ENCODE assay signal across 10 mouse cellular contexts in genomic region chr11:22850077-22850476, GRCm38 (mm10). TPM values are rescaled to one million over a fixed set of nuclear protein-coding genes. Genes with fewer than 3 reads are reported as not detected.
DNase-seq lines count a peak whose midpoint lies in the region; ATAC-seq and TF ChIP-seq lines count a peak whose summit lies in the region.
"Had no signal": no experiment of that assay in that cellular context is flagged by ENCODE, and none has a peak within 500 bp of the region (broad histone marks: within the 10 kb centered on the region; RNA-seq: fewer than 3 reads in every experiment).

No protein-coding gene starts in this region.

- no peak for DNase-seq in heart, adult 18-20 months
- DNase-seq in lung, postnatal 36 days = peak; percentile 53
- DNase-seq in lung, postnatal 4 days = no peak
- DNase-seq in kidney, postnatal 0 days (ENCODE audit: low spot score) = no peak
- DNase-seq in neural tube, embryonic 10.5 days (ENCODE audit: extremely low spot score, low spot score) = no peak
- DNase-seq: layer of hippocampus, adult 9-11 months had no signal

- H3K4me1 ChIP-seq in heart, embryonic 13.5 days = peaks cover 78% of the 10 kb centered on the region
- H3K4me1 ChIP-seq in kidney, postnatal 0 days (replicated peaks; ENCODE audit: insufficient read depth, low read length) = peaks cover 49% of the 10 kb centered on the region
- H3K4me1 ChIP-seq in stomach, embryonic 15.5 days = peaks cover 34% of the 10 kb centered on the region

- ATAC-seq in heart, embryonic 13.5 days (ENCODE audit: extremely low read depth, insufficient number of reproducible peaks, low FRiP score, low TSS enrichment) = no peak
- no peak for ATAC-seq in kidney, postnatal 0 days (replicated peaks; ENCODE audit: low FRiP score, low read depth)
- no peak for ATAC-seq in stomach, embryonic 15.5 days (ENCODE audit: insufficient read depth, low FRiP score, low read depth)
- no peak for ATAC-seq in megakaryocyte-erythroid progenitor cell, adult 5-6 weeks (replicated peaks; ENCODE audit: low FRiP score, low TSS enrichment, poor library complexity, severe bottlenecking)

- H3K4me2 ChIP-seq in heart, embryonic 13.5 days = no peak overlapping the region
- H3K4me2 ChIP-seq in kidney, postnatal 0 days (ENCODE audit: low read length) = 0 out of 2 replicates have a peak overlapping the region, but pooled peaks have one; percentile 2
- no peak overlapping the region for H3K4me2 ChIP-seq in stomach, embryonic 15.5 days

- no peaks in the 10 kb centered on the region for H3K36me3 ChIP-seq in heart, embryonic 13.5 days
- no peaks in the 10 kb centered on the region for H3K36me3 ChIP-seq in kidney, postnatal 0 days (ENCODE audit: insufficient read depth, low read length)
- H3K36me3 ChIP-seq in stomach, embryonic 15.5 days = no peaks in the 10 kb centered on the region

- 64% methylated on average over 4 of the region's 4 CpGs for WGBS in heart, embryonic 13.5 days
- 68% methylated on average over 4 of the region's 4 CpGs for WGBS in kidney, postnatal 0 days
- 68% methylated on average over 4 of the region's 4 CpGs for WGBS in stomach, embryonic 15.5 days

- H3K27ac ChIP-seq in heart, embryonic 13.5 days (replicated peaks) = 0 out of 2 replicates have a peak overlapping the region, but pooled peaks have one; percentile 4
- H3K27ac ChIP-seq in kidney, postnatal 0 days = peak overlapping the region; percentile 74
- peak overlapping the region; percentile 23; the same call in 1 of the 2 replicates for H3K27ac ChIP-seq in stomach, embryonic 15.5 days
- H3K27ac ChIP-seq: liver, embryonic 14.5 days had no signal

- H3K9me3 ChIP-seq in heart, embryonic 13.5 days = no peaks in the 10 kb centered on the region
- H3K9me3 ChIP-seq in kidney, postnatal 0 days (replicated peaks; ENCODE audit: low read length) = no peaks in the 10 kb centered on the region
- no peaks in the 10 kb centered on the region for H3K9me3 ChIP-seq in stomach, embryonic 15.5 days

- no peaks in the 10 kb centered on the region for H3K27me3 ChIP-seq in heart, embryonic 13.5 days (replicated peaks)
- no peaks in the 10 kb centered on the region for H3K27me3 ChIP-seq in kidney, postnatal 0 days (ENCODE audit: insufficient read depth, low read length)
- no peaks in the 10 kb centered on the region for H3K27me3 ChIP-seq in stomach, embryonic 15.5 days (replicated peaks)

- H3K4me3 ChIP-seq in heart, embryonic 13.5 days = no peak overlapping the region
- no peak overlapping the region for H3K4me3 ChIP-seq in kidney, postnatal 0 days (replicated peaks; ENCODE audit: low read depth, low read length)
- H3K4me3 ChIP-seq in stomach, embryonic 15.5 days (replicated peaks) = no peak overlapping the region

- no peak overlapping the region for H3K9ac ChIP-seq in heart, embryonic 13.5 days
- no peak overlapping the region for H3K9ac ChIP-seq in kidney, postnatal 0 days (ENCODE audit: low read depth, low read length)
- no peak overlapping the region for H3K9ac ChIP-seq in stomach, embryonic 15.5 days
- H3K9ac ChIP-seq: liver, embryonic 14.5 days had no signal

- no peak for TF ChIP-seq CTCF in kidney, postnatal 0 days (IDR thresholded peaks at IDR 0.05; ENCODE audit: low read depth)

RNA-seq across cellular contexts. Expression of gene B3gnt2, which starts 10.7 kb away (rescaled TPM):
- 3.3 and 4.5 TPM in 2 replicates for polyA plus RNA-seq in heart, embryonic 13.5 days (2015; fragmentation: Nextera tagmentation; extraction: Ambion mirVana)
- total RNA-seq in heart, adult 18-20 months (2021) = 1 to 10 TPM; 2.4 to 5.9 TPM
- polyA plus RNA-seq in kidney, postnatal 0 days (2015; fragmentation: Nextera tagmentation; extraction: Ambion mirVana) = 20.7 and 22.5 TPM in 2 replicates
- polyA plus RNA-seq in stomach, embryonic 15.5 days (2015; fragmentation: Nextera tagmentation; extraction: Ambion mirVana) = 11.8 and 13.6 TPM in 2 replicates
- total RNA-seq in megakaryocyte-erythroid progenitor cell, adult 5-6 weeks (2014; fragmentation: Nextera tagmentation) = 7.1 and 24.3 TPM in 2 replicates
- 21.1 and 22.0 TPM in 2 replicates for total RNA-seq in megakaryocyte-erythroid progenitor cell, adult 5-6 weeks (2017)

Comparison
In these comparisons a context has a peak if more than half of its experiments do, and no peak if none do; other contexts are left out.
1. H3K27ac ChIP-seq: peak in every context shown above with its lines; median percentile 74 in kidney, postnatal 0 days; 23 in stomach, embryonic 15.5 days; 4 in heart, embryonic 13.5 days.